Mouse (Mus musculus): ENCODE results near the gene Fam173b.
"Not testable (repeated sequence)": the region's sequence is repeated elsewhere in the genome, so short reads cannot be mapped to it uniquely, and the experiment has no call there.

Gene Fam173b

DNA sequence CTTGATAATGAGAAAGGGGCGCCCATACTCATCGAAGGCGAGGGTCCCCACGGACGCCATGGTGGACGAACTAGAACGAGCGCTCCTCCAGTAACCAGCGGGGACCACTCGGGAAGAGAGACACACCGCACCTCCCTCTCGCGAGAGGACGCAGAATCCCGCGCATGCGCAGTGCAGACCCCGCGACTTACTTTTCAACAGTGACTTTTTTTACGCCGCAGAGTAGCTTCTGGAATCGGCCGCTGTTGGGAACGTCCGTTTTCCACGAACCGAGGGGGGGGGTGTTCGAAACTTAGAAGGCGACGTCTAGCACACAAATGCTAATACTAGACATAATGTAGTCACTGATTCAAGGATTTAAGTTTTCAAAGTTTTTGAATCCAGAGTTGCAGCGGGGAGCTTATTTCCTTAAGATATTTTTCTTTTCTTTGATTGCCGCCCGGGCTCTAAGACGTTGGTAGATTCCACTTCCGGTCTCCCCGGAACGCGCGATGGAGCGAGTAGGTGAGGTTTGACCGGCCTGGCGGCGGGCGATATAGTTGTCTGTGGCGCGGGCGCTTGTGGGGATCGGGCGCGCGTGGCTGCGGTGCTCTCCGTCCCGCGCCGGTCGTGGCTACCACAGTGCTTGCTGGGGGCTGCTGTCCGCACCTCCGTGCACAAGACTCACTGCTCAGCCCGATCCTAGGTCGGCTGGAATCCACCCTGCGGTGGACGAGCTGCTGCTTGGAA, at the start of gene Fam173b, which contains the start of gene Cct5:
TSS of gene Fam173b (plus strand) at position 207 of the 729 bp plus-strand sequence.
TSS of gene Cct5 (minus strand) at position 159 of the 729 bp plus-strand sequence.
- peak; percentile 98 for DNase-seq (ENCODE audit: low read depth, low spot score)

- DNase-seq (ENCODE audit: low read depth, low spot score) = no peak
Observed at GRCm38 (mm10) chr15:31554855-31555254, 46.8 kb upstream of the Fam173b start.

DNA sequence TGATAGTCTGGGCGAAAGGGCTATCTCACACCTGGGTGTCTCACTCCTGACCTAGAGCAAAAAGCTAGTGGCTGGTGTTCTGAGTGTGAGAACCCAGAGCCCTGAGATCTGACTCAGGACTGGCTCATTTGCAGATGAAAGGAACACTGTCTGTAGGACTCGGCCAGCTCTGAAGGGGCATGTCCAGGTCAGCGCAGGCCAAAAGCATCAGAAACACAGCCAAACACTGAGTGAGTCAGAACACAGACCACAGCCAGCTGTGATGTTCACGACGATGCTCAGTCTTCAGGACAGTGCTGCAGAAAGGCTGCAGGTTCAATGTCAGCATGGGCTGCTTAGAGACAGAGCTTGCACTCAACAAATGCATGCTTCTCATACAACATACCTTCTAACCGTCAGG, 40.3 kb upstream of the Fam173b start:
- DNase-seq (ENCODE audit: low read depth, low spot score) = peak; percentile 89

GRCm38 (mm10) chr15:31561976-31562375, 39.7 kb upstream of the Fam173b start:
- DNase-seq (ENCODE audit: low read depth, low spot score) = no peak

GRCm38 (mm10) chr15:31562847-31563246, 38.8 kb upstream of the Fam173b start:
- DNase-seq (ENCODE audit: low read depth, low spot score) = no peak

DNA sequence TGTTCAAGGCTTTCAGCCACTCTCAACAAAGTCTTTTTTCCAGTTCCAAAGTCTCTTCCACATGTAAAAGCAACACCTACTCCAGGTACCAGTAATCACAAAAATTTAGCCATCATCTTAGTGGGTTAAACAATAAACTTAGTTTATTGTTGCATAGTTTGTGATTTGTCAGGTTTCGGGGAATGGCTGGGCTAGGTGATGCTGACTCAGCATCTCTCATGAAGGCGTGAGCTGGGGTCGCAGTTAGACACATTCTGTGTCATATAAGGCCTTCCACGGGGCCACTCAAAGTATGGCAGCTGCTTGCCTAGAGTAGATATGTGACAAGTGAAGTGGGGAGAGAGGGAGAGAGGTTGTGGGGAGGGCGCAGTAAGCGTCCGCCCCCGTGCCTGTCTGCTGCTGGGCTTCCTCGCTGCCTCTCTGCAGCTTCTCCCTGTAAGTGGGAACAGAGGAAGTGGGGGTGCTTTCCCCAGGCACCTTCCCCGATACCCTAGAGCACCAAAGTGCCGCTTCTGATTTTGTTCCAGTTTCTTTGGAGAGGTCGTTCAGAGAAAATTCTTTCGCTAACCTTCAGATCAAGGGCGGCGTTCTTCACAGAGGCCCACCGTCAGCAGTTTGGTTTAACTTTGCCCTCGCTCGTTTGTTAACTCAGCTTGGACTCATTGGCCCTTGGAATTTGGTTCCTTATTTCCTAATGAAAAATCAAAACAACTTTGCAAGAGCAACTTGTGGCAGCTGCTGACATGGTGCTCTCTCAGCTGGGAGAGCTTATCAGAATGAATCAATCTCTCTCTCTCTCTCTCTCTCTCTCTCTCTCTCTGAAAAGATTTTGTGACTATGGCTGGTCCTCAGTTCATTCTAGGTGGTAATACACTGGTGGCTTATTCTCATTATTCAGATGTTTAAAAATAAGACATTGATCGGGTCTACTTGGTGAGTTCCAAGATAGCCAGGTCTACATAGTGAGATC, 37.8 kb upstream of the Fam173b start:
- no peak for DNase-seq (ENCODE audit: low read depth, low spot score)

DNA sequence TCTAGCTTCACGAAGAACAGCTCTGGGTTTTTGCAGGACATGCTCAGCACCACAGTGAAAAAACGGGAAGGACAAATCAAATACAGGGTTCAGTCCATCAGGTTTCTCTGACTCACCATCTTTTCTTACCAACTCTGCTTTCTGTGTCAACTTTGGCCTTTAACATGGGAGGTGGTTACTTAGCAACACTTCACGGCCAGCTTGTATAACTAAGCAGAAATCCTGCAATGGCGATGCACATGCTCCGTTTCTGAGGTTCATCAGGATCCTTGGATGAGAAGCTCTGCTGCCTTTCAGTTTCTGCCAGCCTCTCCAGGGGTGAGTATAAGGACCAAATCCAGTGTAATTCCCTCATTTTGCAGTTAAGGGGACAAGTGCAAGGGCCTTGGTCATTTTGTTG, 36.5 kb upstream of the Fam173b start, which contains the start of gene Cmbl:
TSS of gene Cmbl (plus strand) at position 206 of the 400 bp plus-strand sequence.
- no peak for DNase-seq (ENCODE audit: low read depth, low spot score)

- DNase-seq (ENCODE audit: low read depth, low spot score) = no peak
Observed at GRCm38 (mm10) chr15:31565786-31566185, 35.9 kb upstream of the Fam173b start.

GRCm38 (mm10) chr15:31567431-31567830, 34.2 kb upstream of the Fam173b start:
- no peak for DNase-seq (ENCODE audit: low read depth, low spot score)

DNA sequence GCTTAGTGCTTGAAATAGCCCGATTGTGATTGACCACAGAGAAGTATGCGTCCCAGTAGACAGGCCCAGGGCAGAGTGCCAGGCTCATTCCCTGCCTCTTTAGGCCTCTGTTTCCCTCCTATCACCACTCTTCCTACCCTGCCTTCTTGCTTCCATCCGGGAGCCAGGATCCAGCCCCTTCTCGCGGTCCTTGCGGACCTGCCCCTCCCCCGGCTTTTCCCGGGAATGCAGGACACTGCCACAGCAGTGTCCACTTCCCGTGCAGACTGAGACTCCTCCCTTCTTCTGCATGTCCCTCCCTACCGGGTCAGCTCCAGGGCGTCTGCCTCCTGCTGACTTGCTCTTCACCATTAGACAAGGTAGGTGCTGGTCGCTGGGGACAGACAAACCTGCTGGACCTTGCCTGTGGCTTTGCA, 33.1 kb upstream of the Fam173b start:
- no peak for DNase-seq (ENCODE audit: low read depth, low spot score)

GRCm38 (mm10) chr15:31569325-31570022, 32.2 kb upstream of the Fam173b start:
- peak; percentile 48 for DNase-seq (ENCODE audit: low read depth, low spot score)

DNA sequence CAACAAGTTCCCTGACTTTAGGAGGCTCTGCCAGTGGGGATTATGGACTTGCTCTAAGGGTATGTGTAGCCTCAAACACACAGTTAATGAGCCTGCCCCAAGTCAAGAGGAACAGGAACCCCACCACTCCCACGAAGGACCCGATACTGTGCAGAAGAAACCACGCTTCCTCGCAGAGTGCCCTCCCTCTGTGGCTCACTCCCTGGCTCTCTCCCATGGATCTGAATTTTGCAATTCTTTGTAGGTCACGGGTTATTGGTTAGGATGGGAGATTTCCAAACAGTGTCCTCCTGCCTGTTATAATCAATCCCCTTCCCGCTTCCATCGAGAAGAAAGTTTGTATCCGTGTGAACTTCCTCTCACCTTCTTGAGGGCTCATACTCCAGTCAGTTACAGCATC, 30.7 kb upstream of the Fam173b start:
- DNase-seq (ENCODE audit: low read depth, low spot score) = no peak

GRCm38 (mm10) chr15:31571906-31572722, 29.5 kb upstream of the Fam173b start:
- DNase-seq (ENCODE audit: low read depth, low spot score) = no peak

DNA sequence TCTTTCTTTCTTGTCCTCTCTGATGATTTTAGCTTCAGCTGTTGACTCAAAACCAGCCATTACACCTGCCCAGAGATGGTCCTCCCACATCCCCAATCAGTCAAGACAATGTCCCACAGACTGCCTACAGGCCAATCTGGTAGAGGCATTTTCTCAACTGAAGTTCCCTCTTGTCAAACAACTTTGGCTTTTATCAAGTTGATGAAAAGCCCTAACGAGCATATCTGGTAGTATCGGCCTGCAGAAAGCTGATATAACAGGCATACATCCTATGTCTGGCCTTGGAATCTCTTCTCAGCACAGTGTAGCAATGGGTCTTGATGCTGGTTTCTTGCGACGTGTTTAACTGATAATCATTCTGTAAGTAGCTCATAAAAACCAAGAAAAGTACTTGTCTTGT, 28.4 kb upstream of the Fam173b start:
- no peak for DNase-seq (ENCODE audit: low read depth, low spot score)

DNA sequence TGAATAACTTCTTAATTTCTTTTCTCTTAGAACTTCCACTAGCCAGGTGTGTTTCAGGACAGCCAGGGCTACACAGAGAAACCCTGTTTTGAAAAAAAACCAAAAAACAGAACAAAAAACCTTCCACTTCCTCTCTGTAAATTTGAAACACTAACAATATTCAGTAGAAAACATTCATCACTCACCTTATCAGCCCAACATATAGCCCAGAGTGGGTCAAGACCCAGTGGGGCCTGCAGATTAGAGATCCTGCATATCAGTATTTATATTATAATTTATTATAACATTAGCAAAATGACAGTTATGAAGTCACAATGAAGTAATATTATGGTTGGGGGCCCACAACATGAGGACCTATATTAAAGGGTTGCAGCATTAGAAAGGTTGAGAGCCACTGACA, 28.0 kb upstream of the Fam173b start:
- no peak for DNase-seq (ENCODE audit: low read depth, low spot score)

- no peak for DNase-seq (ENCODE audit: low read depth, low spot score)
Observed at GRCm38 (mm10) chr15:31576076-31576475, 25.6 kb upstream of the Fam173b start.

GRCm38 (mm10) chr15:31581086-31581485, 20.6 kb upstream of the Fam173b start:
- not testable (repeated sequence) for DNase-seq (ENCODE audit: low read depth, low spot score)

- DNase-seq (ENCODE audit: low read depth, low spot score) = peak; percentile 57
Observed at GRCm38 (mm10) chr15:31583304-31584085, 18.2 kb upstream of the Fam173b start.

- DNase-seq (ENCODE audit: low read depth, low spot score) = no peak
Observed at GRCm38 (mm10) chr15:31585238-31585637, 16.4 kb upstream of the Fam173b start.

DNA sequence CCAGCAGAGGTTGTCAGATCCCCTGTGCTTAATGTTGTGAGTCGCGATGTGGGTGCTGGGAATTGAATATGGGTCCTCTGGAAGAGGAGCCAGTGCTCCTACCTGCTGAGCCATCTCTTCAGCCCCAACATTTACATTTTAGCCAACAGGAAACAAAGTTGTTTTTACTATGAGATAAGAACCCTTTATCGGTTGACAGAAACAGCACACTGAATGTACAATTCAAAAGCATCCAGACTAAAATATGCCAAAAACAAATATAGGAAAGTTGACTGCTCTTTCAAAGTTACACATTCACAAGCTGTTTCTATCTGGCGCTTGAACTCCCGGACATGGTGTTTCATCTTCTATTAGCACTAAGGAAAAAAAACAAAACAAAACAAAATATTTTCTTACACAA, 15.6 kb upstream of the Fam173b start:
- no peak for DNase-seq (ENCODE audit: low read depth, low spot score)

Data from 3T3-L1 (cell line).